Mouse (Mus musculus) C2C12 (cell line): Measurements from ENCODE around the gene Gm5134.

ENCODE experiments used
- CEBPB ChIP-seq: IDR thresholded peaks from one replicate; pipeline ENCODE4 v1.6.1; 2011; ENCODE audit warnings: low read depth, mild to moderate bottlenecking, control low read depth, moderate library complexity
- CTCF ChIP-seq: IDR thresholded peaks from one replicate; pipeline ENCODE4 v1.5.1; 2011; ENCODE audit not compliant: control insufficient read depth, insufficient read depth, insufficient read length
- MAX ChIP-seq: IDR thresholded peaks from one replicate; pipeline ENCODE4 v1.6.1; 2011; ENCODE audit warnings: mild to moderate bottlenecking, control low read depth
- MYOD1 ChIP-seq: IDR thresholded peaks from one replicate; pipeline ENCODE4 v1.6.1; 2011; ENCODE audit warnings: low read depth; ENCODE audit not compliant: control insufficient read depth, insufficient read length
- MYOG ChIP-seq: IDR thresholded peaks from one replicate; pipeline ENCODE4 v1.6.1; 2011; ENCODE audit not compliant: control insufficient read depth, insufficient read length; ENCODE audit errors: extremely low read depth

DNA sequence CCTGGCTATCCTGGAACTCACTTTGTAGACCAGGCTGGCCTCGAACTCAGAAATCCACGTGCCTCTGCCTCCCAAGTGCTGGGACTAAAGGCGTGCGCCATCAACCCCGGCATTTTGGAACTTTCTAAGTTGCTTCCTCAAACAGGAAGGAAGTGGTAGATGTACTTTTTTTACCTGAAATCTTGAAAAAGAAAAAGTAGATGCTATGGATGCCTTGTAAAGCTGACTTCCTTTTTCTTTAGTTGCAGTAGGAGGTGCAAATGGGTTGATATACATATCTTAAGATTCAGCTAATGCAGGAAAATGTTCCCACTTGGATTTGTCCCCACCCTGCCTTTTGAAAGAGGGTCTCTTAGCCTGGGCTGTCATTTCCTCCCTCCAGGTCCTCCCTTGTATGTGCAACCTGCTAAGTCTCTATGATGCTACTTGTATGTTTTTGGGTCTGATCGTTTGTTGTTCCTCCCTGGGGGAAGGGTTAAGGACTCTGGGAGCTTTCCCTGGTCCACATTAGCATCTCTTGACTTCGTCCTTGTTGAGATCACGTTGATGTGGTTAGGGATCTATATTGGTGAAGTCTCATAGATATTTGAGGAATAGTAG is 79.8 kb downstream of the Gm5134 start:
- no peak for TF ChIP-seq CEBPB
- no peak for TF ChIP-seq CTCF
- no peak for TF ChIP-seq MYOG
- no peak for TF ChIP-seq MYOD1
- TF ChIP-seq MAX = no peak
